Mouse (Mus musculus) left cerebral cortex, postnatal 4 days (tissue): ENCODE data around the gene Ap3b1. TPM values are rescaled to one million over a fixed set of nuclear protein-coding genes. Genes with fewer than 3 reads are reported as not detected.
A peak's percentile ranks its signal among the peaks of the same experiment; 100 is the strongest.

Source experiments
- DNase-seq: peaks from one replicate; pipeline ENCODE4 v3.0.0-alpha.2; 2022
- intact Hi-C: fragments of 180-260 bp; cut with DNase I; formaldehyde crosslinking; loops from one replicate; pipeline ENCODE4 v1.15.1; 2025
- total RNA-seq, 2 experiments: library from RNA; stranded (reverse); gene quantifications; 2 replicates each; pipeline ENCODE4 v1.2.3; 2021

Gene Ap3b1
- total RNA-seq, 2 experiments from 2014 or later: 40.5 to 41.1 TPM

- DNase-seq: no peak
- intact Hi-C loops: no loop called here
Measured at GRCm38 (mm10) chr13:94374131-94374530, 15.4 kb downstream of the Ap3b1 start.

GRCm38 (mm10) chr13:94375526-94376390 is 17.0 kb downstream of the Ap3b1 start:
- DNase-seq: peak; percentile 93
- intact Hi-C loops: no loop called here

- DNase-seq: no peak
- intact Hi-C loops: no loop called here
Measured at GRCm38 (mm10) chr13:94379006-94379405, 20.2 kb downstream of the Ap3b1 start.

GRCm38 (mm10) chr13:94381427-94381826 is 22.7 kb downstream of the Ap3b1 start:
- DNase-seq: no peak
- intact Hi-C loops: loop anchor here (10.0 kb wide), 1 partner anchor 483 kb away; no protein-coding TSS in a partner anchor

- DNase-seq: no peak
- intact Hi-C loops: loop anchor here (10.0 kb wide), 1 partner anchor 483 kb away; no protein-coding TSS in a partner anchor
Measured at GRCm38 (mm10) chr13:94381829-94382675, 23.3 kb downstream of the Ap3b1 start.

DNA sequence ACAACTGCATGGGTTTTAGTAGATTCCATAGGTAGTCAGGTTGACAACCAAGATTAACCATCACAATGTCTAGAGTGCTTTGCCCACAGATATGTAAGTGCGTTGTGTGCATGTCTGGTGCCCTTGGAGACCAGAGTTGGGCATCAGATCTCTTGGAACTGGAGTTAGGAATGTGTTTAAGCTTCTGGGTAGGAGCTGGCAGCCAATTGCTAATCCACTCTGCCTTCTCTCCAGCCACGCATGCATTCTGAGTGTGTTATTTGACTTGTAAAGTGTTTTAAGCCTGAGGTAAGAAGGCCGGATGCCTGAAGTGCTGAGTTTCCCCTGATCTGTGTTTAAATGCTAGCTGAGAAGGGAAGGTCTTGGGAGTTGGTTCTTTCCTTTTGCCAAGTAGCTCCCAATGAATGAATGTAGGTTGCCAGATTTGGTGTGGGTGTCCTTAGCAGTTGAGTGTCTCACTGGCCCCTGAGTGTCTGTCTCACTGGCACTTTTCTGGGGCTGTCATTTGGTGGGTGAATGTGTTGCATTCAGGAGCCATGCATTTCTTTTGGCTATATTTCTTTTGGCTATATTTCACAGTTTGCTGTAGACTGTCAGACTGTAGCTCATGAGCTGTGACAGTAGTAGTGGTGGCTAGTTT is 26.3 kb downstream of the Ap3b1 start:
- no peak for DNase-seq
- intact Hi-C loops: loop anchor here (5.0 to 10.0 kb wide), 2 partner anchors 443 to 480 kb away; no protein-coding TSS in a partner anchor

DNA sequence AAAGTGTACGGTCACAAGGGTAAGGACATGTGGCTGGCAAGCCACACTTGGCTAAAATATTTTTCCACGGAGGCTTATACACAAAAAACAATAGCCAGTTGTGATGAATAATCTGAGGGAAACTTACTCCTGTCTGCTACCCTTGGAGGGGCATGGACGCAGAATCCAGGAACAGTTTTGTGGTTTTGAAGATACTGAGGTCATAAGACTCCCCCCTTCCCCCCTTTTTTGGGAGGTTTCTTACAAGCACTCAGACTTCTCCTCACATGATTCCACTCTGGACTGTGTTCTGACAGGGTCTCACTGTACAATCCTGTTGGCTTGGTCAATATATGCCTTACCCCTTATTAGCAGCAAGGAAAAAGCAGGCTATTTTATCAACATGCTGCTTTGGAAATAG is 29.8 kb downstream of the Ap3b1 start:
- no peak for DNase-seq
- intact Hi-C loops: loop anchor here (5.0 to 10.0 kb wide), 2 partner anchors 446 to 476 kb away; no protein-coding TSS in a partner anchor

GRCm38 (mm10) chr13:94389541-94389940 is 30.8 kb downstream of the Ap3b1 start:
- intact Hi-C loops: loop anchor here (5.0 to 10.0 kb wide), 2 partner anchors 447 to 475 kb away; no protein-coding TSS in a partner anchor
- no peak for DNase-seq

DNA sequence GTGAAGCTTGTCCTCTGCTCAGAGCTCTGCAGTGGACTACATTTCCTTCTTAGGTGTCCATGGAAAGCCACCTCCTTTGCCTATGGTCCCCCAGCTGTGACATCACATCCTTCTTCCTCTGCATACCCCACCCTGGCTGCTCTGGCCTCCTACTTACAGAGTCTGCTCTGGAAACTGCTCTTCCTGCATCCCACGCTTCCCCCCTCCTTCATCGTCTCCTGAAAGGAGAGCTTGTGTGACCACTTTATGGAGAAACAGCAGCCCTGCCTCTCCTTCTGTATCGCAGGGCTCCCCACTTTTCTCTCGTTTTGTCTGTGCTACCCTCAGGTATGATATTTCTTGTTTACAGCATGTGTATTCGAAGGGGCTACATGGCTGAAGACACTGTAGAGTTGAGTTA is 33.5 kb downstream of the Ap3b1 start:
- intact Hi-C loops: no loop called here
- no peak for DNase-seq

- intact Hi-C loops: no loop called here
- no peak for DNase-seq
Measured at GRCm38 (mm10) chr13:94394486-94394885, 35.7 kb downstream of the Ap3b1 start.

DNA sequence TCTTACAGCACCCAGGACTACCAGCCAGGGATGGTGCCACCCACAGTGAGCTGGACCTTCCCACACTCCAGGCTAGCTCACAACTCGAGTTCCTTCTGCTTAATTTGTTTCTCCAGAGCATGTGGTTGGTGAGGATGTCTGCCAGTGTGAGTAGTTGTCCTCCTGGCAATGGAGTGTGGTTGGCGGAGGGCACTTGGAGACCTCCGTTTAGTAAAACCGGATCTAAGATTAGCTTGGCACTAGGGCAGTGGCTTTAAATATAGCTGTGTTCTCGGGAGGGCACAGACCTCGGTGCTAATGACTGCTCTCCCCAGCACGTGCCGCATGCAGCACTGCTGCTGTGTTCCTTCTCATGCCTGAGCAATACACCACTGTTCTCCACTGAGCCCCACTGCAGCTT is 37.0 kb downstream of the Ap3b1 start:
- DNase-seq: peak; percentile 15
- intact Hi-C loops: no loop called here

DNA sequence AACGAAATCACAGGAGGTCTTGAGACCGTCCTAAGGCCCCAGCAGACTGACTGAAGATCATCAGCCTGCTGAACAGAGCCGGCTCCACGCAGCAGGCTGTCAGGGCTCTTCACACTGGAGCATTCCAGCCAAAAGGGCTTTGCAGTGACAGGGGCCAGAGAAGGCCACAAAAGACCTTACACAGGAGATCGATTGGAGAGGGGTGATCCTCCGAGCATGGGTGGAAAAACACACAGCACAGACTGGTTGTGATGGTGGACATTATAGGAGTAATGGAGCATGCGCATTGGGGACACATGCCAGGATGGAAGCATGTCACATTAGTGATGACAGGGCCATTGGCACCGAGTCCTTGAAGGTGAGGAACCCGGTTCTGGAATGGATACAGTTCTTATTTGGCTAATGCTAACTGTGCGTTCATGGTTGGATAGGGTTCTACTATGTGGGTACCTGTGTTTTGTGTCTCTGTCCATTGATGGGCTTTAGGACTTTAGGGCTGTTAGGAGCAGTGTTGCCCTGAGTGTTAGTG is 37.7 kb downstream of the Ap3b1 start:
- DNase-seq: peak; percentile 17
- intact Hi-C loops: no loop called here

- intact Hi-C loops: no loop called here
- no peak for DNase-seq
Measured at GRCm38 (mm10) chr13:94398568-94399374, 40.0 kb downstream of the Ap3b1 start.

DNA sequence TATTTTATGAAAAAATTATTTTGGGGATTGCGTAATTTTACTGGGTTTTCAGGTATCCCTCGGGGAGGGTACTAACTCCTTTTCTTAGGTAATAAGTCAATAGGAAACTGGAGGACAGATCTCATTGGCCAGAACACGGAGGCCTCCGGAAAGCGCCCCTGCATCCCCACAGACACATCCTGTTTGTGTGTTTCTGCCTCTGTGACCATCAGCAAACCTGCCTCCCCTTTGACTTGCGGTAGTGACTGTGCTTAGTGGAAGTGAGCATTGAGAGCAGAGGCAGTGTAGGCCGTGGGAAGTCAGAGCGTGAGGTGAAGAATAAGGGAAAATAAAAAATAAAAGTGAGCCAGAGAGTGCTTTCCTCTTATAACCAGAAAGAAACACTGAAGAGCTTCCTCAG is 41.7 kb downstream of the Ap3b1 start:
- intact Hi-C loops: no loop called here
- no peak for DNase-seq

DNA sequence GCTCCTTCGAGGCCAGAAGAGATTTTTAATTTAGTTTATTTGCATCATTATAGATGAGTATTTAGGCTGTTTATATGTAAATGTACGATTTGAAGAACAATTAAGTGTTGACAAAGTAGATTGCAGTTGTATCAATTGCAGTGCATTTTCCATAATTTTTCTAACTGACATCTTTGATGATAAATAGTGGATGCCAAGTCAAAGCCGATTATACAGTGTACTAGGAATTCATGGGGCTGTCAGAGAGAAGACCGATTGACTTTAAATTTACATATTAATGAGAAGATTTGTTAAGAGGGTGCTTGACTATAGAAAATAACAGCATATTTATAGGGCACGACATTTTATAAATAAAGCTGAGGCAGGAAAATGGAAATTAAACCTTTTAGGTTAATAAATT is 64.8 kb downstream of the Ap3b1 start:
- intact Hi-C loops: no loop called here

DNA sequence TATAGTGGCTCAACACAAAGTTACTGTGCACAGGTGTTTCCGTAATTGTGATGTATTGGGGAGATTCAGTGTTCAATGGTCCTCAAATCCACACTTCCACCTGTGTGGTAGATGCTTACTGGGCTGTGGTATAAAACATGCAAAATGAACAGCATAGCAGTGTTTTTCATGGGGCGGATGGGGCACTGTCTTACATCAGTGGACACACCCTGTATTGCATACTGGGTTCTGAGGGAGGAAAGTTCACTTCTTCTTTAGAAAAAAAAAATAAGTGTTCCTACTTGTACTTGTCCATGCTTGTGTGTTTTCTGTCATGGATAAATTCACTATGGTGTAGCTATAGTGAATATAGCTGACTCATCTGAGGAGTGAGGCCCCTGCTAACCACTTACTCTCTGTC is 70.8 kb downstream of the Ap3b1 start:
- intact Hi-C loops: no loop called here
- no peak for DNase-seq

More for the DNA sequence above, 64.8 kb downstream of the Ap3b1 start:
- no peak for DNase-seq

DNA sequence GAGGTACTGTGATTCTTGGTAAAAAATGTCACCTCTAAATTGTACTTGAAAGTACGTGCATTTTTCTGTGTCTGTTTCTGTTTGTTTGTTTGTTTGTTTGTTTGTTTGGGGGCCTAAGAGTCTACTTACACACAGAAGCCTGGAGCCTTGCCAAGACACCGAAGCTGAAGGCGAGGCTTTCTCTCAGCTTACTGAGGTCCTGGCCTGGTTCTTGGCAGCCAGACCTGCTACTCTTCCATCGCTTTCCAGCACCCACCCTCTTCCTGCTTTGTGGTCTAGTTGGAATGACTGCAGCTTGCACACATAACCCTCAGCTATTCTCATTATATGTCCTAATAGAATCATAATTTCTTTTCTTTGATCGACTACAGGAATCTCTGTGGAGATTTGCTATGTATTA is 80.6 kb downstream of the Ap3b1 start:
- peak; percentile 62 for DNase-seq
- intact Hi-C loops: no loop called here

GRCm38 (mm10) chr13:94441199-94441598 is 82.4 kb downstream of the Ap3b1 start:
- intact Hi-C loops: loop anchor here (10.0 kb wide), 1 partner anchor 424 kb away; no protein-coding TSS in a partner anchor
- DNase-seq: no peak

DNA sequence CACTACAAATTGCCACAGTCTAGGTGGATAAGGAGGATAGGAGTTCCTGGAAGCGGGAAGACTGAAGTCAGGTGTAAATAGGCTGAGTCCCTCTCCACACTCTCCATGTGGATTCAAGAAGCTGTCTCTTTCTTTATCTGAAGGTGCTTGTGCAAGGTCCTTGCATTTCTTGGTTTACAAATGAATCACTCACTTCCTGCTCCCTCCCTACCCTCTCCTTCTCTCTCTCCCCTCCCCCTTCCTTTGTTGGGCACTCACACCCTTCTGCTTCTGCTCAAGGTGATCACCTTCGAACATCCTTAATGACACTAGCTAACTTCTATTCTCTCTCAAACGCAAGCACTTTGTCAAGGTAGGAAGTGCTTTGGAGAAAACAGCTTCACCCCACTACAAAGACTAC is 84.7 kb downstream of the Ap3b1 start:
- DNase-seq: no peak
- intact Hi-C loops: loop anchor here (10.0 kb wide), 1 partner anchor 421 kb away; no protein-coding TSS in a partner anchor

DNA sequence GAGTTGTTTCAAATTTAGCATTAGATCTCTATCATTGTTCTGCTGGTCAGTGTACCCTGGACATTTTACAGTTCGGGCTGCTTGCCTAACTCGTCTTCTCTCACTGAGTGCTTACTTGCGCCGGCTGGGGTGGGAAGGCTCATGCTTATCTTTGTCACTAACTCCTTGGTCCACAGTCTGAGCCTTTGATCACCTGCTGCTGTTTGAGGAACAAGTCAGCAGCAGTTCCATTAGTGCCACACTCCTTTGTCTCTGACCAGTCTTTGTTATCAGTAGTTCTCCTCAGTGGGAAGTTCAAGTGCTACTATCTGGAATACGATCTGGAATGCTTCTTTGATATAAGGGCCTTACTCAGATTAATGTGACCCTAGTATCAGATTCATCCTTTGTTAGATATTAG is 86.3 kb downstream of the Ap3b1 start:
- intact Hi-C loops: loop anchor here (10.0 kb wide), 1 partner anchor 420 kb away; no protein-coding TSS in a partner anchor

More for the DNA sequence above, 86.3 kb downstream of the Ap3b1 start:
- DNase-seq: no peak
